Mouse (Mus musculus) heart, postnatal 0 days (tissue): ENCODE data around the gene Lgals9.

Source experiments
- CTCF ChIP-seq: IDR thresholded peaks from 2 replicates; pipeline ENCODE4 v1.5.1; 2016; ENCODE audit warnings: antibody characterized with exemption, control low read depth, low read depth
- EP300 ChIP-seq: IDR thresholded peaks from 2 replicates; pipeline ENCODE4 v1.6.1; 2016; ENCODE audit warnings: antibody characterized with exemption, low read depth

DNA sequence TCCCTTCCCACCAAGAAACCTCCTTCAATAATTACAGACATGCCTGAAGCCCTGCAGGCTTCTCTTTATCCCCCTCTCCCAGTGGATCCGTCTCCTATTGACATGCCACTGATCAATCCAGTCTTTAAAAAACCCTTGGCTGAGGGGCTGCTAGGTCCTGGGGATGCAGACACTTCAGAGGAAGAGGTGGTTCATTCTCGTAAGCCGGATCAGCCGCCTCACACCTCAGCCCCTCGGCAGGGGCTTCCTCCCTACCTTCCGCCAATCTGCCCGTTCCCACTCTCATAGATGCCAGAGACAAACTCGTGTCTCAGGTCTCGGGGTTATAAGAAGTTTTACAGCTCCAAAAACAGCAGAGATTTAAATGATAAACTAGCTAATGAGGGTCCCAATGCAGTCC, 5.3 kb upstream of the Lgals9 start:
- no peak for TF ChIP-seq CTCF
- no peak for TF ChIP-seq EP300
